Mouse (Mus musculus) liver, adult (tissue): ENCODE data around the gene Gm7714.

Experiments
- GATA4 ChIP-seq: IDR thresholded peaks from 2 replicates; pipeline ENCODE4 v1.6.1; 2014; ENCODE audit warnings: mild to moderate bottlenecking, low read length; ENCODE audit not compliant: insufficient replicate concordance

Gm7714 gene

GRCm38 (mm10) chr5:88268619-88269018 is at the start of gene Gm7714:
Gm7714 (plus strand) TSS chr5:88268919.
- no peak for TF ChIP-seq GATA4

- TF ChIP-seq GATA4, result no peak
Measured at GRCm38 (mm10) chr5:88256475-88256874, 12.2 kb upstream of the Gm7714 start.

DNA sequence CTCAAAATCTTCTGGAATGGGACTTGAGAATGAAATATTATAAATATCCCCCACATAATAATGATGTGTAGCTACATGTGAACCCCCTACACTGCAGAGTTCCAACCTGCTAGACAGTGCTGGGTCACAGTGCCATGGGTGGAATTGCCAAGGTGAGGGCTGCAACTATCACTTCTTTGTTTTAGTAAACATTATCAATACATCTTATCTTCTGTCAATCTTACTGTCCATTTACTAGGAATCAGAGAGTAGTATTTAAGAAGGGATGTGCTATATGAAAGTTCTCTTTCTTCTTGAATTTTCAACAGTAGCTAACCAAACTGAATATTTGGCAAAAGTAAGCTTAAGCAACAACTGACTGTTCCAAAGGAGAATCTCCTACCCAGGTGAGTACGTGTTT is 48.3 kb downstream of the Gm7714 start, which contains the start of gene Prol1:
Gene Prol1, plus strand, starts transcription at position 301 of the 400 bp plus-strand sequence.
- no peak for TF ChIP-seq GATA4
